Mouse (Mus musculus) ovary, postnatal 10 days (tissue): ENCODE data around the gene Gcn1l1.

ENCODE experiments used
- DNase-seq: peaks from one replicate; pipeline ENCODE4 v3.0.0; 2022; ENCODE audit warnings: low spot score

Gcn1l1 gene

DNA sequence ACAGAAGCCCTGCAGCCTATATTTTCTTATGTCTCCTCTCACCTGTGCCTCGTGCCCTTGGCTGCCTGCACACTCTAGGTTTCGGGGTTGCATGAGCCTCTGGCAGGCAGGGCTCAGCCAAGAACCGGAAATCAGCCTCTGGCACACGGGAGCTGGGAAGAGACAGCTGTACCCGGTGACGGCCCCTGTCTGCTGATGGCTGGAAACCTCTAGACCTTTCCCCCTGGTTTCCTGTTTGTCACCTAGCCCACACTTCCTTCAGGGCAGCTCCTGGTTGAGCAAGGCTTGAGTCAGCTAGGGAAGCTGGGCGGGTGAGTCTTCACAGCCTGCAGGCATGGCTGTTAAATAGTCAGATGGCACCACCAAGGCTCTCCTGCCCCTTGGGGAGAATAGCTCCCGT lies 30.2 kb upstream of the Gcn1l1 start:
- no peak for DNase-seq

DNA sequence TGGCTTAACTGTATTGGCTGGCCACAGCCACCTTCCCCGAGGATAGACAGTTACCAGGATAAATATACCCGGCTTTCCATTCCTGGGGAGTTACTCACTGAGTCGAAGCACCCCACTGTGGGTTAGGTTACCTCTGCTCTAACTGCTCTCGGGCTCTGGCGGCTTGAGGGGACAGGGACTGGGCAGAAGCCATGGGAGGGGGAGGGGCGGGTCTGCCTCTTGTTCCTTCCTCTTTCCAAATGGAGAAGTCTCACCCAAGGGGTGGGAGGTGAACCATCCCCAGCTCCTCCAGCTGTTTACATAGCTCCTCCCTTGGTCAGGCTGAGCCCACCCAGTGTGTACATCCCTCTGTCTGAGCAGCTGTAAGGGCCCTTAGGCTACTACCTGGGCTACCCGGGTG lies 29.4 kb upstream of the Gcn1l1 start:
- DNase-seq: no peak

DNA sequence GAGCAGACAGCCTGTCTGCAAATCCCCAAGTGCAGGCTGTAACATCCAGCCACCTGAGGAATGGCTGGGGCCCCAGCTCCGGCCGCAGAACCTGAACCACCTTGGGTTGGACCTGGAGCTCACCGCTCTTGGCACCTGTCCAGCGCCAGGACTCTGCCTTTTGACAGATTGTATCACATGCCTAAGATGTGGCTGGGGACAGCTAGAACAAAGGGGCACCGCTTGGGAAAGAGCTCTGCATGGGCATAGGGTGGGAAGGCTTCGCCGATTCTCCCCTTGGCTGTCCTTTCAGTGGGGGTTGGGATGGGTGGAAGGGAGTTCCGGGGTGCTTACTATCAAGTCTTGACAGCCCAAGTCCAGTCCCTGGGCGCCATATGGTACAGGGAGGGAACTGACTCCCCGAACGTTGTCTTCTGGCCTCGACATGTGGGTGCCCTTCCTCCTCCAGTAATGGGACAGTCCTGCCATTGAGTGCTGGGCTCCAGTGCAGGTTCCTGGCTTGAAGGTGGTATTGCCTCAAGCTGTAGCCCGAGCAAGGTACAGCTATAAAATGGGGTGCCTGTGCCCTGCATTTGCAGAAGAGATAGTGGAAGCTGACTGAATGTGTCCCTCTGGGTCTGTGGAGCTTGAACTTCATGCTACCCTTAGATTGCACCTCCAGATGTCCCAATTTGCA lies 26.9 kb upstream of the Gcn1l1 start:
- no peak for DNase-seq

DNA sequence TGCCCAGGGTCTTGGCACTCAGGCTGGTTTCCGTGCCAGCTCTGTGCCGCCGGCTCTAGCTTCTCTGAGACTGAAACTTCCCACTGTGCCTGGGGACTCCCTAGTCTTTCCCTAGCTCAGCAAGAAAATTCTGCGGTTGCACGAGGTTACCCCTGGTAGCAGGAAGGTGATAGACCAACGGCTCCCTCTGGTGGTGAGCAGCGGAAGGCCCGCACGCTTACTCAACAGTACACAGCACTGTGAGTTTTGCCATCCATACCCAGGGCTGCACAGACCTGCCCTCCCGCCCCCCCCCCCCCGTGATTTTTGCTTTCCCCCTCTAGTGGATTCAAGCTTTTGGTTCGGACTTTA lies 26.4 kb upstream of the Gcn1l1 start:
- peak; percentile 86 for DNase-seq

DNA sequence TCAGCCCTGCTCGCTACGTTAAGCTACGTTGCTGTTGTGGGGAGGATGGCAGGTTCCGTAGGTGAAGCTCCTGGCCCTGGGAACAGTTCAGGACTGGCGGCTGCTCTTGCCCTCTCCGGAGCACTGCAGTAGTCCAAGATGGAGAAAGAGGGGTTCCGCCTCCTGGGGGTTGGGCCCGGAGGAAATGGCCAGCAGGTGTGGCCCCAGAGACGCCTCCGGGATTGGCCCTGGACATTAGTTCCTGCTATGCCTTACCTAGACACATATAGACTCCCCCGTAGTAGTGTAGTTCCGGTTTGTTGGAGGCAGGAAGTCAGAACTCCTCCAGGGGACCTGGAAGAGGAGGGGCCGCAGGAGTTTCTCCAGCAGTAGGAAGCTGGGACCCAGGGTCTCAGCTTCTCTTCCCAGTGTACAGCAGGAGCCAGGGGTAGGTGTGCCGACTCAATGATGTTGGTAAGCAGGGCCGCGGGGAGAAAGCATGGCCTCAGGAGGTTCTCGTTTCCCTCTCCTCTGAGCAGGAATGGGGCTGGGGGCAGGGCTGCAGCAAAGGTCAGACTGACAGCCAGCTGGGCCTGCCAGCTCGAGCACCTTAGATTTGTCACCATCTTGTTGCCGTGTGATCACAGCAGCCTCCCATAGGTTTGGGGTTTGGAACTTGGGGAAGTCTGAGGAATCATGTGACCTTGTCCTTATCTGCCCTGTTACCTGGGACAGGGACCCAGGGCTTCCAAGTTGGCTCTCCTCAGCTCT lies 22.2 kb upstream of the Gcn1l1 start:
- DNase-seq: no peak

DNA sequence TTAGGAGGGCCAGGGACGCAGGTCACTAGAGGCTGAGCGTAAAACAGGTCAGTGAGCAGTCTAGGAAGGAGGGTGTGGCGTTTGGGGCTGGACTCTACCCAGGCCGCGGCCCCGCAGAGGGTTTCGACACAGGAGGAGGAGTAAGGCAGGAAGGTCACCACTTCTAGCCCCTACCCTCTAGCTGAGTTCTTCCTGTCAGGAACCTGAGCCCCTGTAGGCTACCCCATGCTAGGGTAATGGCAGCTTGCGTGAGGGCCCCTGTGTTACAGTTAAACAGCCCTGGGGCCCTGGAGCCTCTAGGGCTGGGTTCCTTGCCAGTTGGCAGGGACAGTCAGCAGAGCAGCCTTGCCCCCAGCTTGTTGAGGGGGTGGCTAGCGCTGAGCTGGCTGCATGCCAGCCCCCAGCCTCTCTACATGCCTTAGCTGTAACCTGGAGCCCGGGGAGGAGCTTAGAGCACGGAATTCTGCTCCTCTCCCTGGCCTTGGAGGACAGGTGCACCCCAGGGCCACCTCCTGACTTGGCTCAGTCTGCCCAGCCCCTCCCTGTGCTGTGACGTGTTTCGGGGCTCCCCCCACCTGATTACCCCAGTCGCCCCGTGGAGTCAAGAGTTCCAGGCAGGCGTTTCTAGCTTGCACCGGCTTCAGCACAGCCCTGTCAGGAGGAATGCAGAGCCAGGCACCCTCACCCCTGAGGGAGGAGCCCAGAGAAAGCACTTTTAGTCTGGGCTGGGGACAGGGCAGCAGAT lies 21.4 kb upstream of the Gcn1l1 start:
- peak; percentile 59 for DNase-seq

DNA sequence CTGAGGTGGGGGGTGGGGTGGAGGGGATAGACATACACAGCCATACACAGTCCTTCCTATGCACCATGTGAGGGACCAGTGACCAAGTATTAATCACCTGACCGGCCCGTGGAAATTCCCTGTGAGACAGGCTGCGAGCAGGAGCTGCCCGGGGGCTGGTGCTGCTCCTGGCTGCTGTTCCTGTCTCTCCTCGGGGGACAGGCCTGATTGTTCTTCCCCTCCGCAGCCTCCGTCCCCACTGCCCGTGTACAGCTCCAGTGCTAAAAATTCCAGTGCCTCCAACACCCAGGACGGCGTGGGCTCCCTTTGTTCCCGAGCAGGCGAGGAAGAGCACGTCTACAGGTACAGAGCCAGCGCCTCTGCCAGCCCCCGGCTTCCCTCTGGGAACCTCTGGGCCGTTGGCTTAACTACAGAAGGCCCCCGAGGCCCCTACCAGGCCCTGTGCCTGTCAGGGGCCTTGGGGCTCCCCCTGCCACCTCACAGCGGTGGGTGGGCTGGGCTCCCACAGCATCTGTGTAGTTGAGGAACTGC lies 20.3 kb upstream of the Gcn1l1 start:
- DNase-seq: no peak

DNA sequence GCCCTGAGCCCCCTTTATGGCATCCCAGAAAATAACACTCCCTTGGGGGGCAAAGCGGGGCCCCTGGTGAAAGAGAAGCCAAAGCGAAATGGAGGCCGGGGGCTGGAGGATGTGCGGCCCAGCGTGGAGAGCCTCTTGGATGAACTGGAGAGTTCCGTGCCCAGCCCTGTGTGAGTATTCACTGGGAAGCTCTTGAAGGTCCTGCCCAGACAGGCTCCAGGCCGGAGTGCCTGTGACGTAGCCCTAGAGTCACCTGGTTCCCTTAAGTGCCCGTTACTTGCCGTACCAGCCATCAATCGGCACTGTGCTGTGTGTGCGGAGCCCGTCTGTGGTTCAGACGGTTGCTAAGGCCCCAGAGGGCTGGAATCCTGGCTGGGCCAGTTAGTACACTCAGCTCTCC lies 19.4 kb upstream of the Gcn1l1 start:
- no peak for DNase-seq

DNA sequence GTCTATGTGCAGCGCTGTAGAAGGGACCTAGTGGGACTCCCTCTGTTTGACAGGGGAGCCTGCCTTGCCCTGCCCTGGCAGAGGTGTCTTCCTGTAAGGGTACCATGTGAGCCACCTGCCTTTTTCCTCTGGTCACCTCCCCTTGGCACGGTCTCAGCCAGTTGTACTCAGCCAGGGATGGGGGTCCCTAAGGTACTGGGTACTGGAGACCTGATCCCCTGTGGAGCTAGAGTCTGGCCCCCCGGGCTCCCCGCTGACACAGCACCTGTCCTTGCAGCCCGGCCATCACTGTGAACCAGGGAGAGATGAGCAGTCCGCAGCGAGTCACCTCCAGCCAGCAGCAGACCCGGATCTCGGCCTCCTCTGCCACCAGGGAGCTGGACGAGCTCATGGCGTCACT lies 18.5 kb upstream of the Gcn1l1 start:
- no peak for DNase-seq

DNA sequence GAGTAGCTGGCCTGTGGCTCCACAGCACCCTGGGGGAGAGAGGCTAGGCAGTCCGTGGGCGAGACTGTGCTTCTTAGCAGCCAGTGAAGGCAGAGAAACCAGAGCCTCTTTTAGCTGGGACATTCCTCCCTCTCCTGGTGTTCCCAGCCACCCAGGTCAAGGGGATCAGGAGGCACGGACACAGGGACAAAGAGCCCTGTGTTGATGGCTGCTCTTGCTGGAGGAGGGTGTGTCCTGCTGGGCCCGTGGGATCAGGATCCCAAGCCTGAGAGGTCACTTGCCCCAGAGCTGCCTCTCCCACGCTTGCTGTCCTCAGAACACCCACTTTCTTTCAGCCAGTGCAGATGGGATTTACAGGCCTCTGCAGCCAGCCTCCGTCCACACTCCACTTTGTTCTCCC lies 18.0 kb upstream of the Gcn1l1 start:
- DNase-seq: no peak

DNA sequence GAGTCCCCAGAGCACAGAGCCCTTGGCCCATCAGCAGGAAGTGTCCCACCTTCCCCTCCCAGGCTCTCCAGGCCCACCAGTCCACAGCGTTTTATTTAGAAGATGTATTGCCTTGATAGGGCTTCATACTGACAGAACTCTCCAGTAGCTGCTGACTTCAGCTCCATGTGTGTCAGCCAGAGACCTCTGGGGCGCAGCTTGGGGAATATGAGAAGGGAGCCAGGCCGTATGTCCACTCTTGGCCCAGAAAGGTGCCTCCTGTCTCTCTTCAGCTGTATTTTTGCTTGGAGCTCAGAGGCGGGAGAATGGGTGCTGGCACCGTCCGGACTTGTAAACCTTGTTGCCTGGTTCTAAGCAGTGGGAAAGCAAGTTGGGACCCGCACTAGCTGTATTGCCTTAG lies 17.6 kb upstream of the Gcn1l1 start:
- no peak for DNase-seq

DNA sequence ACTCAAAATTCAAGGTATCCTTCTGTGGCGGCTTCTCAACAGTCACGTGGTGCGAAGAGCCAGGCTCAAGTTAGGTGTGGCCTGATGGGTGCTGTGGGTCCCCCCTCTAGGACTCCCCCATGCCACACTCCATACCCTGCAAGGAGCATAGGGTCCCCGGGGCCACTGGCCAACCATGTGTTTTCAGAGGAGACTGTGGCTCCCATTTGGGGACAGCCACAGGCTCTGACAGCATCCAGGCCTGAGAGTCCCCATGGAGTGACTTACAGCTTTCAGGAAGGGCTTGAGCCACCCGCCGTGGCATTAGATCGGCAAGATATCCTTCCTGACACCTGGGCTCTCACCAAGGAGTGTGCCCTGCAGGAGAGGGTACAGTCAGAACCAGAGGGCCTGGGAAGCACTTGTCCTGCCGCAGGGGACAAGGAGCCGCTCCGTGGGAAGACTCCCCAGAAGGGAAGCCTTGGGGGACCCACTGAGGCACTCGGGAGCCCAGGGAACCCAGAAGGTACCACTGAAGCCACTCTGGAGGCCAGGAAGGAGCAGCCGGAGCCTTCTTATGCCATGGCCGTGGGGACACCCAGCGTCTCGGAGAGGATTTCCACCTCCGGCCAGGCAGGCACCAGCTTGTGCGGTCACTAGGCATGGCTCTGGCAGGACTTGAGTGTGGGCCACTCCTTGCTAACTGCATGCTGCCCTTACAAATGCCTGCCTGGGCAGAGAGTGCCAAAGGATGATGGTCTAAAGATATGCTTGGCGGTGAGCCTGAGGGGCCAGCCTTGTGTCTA lies 16.4 kb upstream of the Gcn1l1 start:
- DNase-seq: no peak

DNA sequence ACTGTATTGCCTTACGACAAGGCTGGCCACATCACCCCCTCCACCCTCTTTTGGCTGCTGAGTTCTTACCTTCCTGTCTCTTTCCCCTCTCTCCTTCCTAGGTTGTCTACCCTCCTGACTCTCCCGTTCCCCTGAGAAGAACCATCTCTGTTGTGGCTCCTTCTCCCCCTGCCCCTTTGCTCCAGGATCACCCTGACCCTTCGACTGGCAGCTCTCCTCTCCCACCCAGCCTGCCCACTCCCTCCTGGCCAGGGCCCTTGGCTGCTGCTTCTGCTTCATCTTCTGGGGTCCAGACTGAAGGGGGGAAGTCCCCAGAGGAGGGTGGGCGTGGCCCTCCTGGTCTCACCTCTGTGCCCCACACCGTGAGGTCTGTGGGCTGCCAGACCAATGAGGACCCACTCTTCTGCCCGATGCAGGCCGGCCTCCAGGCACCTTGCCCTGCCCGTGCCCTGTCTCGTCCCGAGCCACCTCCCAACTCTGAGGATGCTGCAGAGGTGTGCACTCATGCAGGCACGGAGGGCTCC lies 14.5 kb upstream of the Gcn1l1 start:
- DNase-seq: no peak

DNA sequence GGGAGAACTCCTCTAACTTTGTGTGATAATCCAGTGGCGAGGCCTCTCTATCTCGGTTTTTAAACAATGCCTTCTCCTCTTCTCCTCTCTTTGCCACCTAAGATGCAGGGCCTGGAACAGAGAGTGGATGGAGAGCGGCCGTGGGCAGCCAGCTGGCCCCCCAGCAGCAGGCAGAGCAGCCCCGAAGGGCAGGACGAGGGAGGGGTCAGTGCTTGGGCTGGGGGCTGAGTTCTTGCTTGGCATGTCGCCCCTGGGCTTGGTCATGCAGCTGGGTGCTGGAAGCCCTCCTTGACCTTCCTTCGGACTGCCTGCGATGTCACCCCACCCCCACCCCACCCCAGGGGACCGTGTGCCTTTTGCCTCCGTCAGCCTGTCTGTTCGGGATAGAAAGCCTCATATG lies 13.7 kb upstream of the Gcn1l1 start:
- DNase-seq: no peak

DNA sequence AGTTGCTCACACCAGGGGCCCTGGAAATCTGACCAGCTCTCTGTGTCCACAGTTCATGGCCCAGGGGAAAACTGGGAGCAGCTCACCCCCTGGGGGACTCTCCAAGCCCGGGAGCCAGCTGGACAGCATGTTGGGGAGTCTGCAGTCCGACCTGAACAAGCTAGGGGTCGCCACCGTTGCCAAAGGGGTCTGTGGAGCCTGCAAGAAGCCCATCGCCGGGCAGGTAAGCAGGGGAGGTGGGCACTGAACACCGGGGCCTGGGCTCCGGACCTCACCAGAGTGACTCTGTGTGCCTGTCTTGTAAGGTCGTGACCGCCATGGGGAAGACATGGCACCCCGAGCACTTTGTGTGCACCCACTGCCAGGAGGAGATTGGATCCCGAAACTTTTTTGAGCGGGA lies 13.3 kb upstream of the Gcn1l1 start:
- no peak for DNase-seq

DNA sequence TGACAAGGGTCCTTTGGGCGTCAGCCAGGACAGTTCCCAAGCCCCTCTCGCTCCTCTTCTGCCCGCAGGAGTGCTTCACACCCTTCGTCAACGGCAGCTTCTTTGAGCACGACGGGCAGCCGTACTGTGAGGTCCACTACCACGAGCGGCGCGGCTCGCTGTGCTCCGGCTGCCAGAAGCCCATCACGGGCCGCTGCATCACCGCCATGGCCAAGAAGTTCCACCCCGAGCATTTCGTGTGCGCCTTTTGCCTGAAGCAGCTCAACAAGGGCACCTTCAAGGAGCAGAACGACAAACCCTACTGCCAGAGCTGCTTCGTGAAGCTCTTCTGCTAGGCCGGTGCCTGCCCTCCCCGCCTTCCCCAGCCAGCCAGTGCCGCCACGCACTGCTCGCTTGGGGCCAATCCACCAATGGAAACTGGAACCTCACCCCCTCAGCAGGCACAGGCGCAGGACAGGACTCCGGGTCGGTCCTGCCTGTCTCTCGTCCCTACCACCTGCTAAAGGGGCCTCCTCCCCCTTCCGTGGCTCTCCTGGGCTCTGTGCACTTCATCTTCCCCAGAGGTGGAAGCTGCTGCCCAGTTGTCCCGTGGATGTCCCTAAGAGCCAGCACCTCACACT lies 11.1 kb upstream of the Gcn1l1 start:
- no peak for DNase-seq

DNA sequence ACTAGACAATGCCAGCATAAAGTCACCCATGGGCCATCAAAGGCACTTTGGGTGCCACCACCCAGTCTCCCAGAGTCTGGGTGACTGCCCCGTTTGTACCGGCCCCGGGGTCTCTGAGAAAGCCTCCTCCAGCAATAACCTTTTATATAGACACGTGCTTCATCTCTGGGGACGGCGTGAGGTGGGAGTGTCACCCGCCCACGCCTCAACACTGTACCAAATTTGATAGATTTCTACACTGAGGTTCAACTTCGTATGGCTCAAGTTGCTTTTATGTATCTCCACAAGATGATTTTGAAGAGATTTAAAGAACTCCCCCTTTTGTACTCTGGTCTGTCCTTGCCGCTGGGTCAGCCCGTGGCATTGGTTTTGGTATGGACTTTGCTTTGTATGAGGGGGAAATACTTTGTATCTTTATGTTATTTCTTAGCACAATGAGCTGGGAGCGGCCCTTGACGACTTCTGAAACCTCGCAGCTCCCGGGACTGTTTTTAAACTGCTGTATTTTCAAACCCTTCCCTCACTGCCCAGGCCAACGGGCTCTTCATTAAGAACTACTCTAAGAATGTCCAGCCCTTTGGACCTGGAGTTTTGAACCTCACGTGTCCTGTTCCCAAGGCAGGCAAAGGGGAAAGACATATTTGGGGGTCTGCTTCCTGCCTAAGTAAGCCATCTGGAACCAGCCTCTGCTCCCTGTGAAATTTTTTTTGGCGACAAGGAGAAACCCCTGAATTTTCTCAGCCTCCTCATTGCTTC lies 10.3 kb upstream of the Gcn1l1 start:
- no peak for DNase-seq

DNA sequence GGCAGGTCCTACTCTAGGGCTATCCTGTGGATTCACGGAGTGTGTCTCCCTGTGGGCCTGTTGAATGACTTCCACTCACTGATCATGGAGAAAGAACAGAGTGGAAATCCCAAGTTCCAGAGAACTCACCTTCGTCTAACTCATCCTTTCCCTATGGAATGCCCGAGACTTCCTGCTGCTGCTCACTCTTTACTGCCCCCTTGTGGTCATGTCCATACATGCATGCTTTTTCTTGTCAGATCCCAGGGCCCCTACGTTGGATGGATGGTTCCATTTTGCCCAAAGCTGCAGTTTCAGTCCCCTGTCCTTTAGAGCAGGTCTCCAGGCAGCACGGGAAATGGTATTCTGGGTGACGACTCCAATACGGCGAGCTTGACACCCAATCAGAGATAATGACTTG lies 8.8 kb upstream of the Gcn1l1 start:
- DNase-seq: peak; percentile 54

DNA sequence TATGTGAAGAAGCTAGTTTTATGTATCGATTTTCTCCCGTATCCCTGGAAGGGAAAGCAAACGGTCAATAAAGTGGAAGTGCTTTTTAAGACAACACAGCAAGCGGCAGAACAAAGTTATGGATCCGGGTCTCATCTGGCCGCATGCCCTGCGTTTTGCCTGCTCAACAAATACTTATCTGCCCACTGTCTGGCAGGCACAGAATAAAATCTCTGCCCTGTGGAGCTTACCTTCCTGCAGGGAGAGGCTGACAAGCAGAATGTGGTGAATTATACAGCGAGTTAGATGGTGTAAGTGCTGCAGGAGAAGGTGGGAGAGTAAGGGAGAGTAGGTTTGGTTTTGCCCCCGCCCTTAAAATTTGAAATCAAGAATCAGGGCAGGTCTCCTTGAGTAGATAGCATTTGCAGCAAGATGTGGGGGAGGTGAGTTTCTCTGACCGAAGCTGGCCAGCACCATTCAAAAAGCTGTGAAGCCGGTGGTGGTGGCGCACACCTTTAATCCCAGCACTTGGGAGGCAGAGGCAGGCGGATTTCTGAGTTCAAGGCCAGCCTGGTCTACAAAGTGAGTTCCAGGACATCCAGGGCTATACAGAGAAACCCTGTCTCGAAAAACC lies 6.8 kb upstream of the Gcn1l1 start:
- no peak for DNase-seq
